ENCODE assay signal across 7 mouse cellular contexts in the genomic region with DNA sequence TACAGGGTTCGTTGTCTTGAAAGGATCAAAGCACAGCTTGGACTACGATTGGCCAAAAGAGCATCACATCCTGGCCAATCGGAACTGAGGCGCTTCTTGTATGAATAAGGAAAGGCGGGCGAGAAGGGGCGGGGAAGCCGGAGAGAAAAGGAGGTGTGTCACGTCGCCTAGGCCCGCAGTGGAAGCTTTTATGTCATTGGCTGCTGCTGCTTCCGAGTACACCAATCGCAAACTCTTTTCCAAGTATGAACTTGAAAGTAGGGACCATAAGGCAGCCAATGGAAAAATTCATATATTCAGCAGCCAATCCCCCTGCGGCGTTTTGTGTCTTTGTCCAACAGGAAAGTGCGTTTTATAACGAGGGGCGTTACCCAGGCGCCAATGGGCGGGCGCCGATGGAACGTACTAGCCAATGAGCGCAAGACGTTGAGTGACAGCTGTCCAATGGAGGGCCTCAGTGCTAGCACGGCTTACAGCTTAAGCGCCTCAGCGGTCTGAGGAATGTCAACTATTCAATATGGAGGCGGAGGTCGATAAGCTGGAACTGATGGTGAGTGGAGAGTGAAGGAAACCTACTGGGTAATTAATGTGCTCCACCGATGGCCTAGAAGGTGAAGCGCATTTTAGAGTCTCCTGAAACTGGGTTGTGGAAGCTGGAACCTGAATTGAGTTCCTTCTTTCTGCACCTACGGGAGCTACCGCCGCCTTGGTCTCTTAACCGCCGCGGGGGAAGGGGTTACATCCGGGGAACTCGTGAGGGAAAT. TPM values are rescaled to one million over a fixed set of nuclear protein-coding genes. Genes with fewer than 3 reads are reported as not detected.
A peak's percentile ranks its signal among the peaks of the same experiment; 100 is the strongest.
DNase-seq lines count a peak whose midpoint lies in the region; ATAC-seq lines count a peak whose summit lies in the region.

A gene (plus strand): TSS at position 480 of the 764 bp plus-strand sequence.

- H3K4me2 ChIP-seq in intestine, embryonic 15.5 days (replicated peaks), result peak within 1 kb of the TSS; percentile 59

- peak within 1 kb of the TSS; percentile 84 for H3K9ac ChIP-seq in intestine, embryonic 15.5 days

- H3K9me3 ChIP-seq in intestine, embryonic 15.5 days, result no peaks in the 10 kb centered on the region
- H3K9me3 ChIP-seq in midbrain, embryonic 10.5 days (replicated peaks), result no peaks in the 10 kb centered on the region

- no peaks in the 10 kb centered on the region for H3K27me3 ChIP-seq in intestine, embryonic 15.5 days (replicated peaks)
- no peaks in the 10 kb centered on the region for H3K27me3 ChIP-seq in midbrain, embryonic 10.5 days (ENCODE audit: low read depth, poor library complexity, severe bottlenecking)

- intact Hi-C loops in gastrocnemius, postnatal 36 days (cut with DNase I), result no loop called here
- intact Hi-C loops in left cerebral cortex, postnatal 25 days (cut with DNase I), result loop anchor here (2.0 kb wide), 1 partner anchor 18 kb away; a partner anchor contains a TSS

- H3K36me3 ChIP-seq in intestine, embryonic 15.5 days, result peaks cover 16% of the 10 kb centered on the region
- H3K36me3 ChIP-seq in midbrain, embryonic 10.5 days, result peaks cover 52% of the 10 kb centered on the region

- peak within 1 kb of the TSS; percentile 95 for H3K4me3 ChIP-seq in intestine, embryonic 15.5 days (replicated peaks)
- H3K4me3 ChIP-seq in midbrain, embryonic 10.5 days, result peak within 1 kb of the TSS; percentile 98

- H3K4me1 ChIP-seq in intestine, embryonic 15.5 days (replicated peaks), result 0 out of 2 replicates have a peak, but pooled peaks cover 6% of the 10 kb centered on the region
- H3K4me1 ChIP-seq in midbrain, embryonic 10.5 days, result peaks cover 40% of the 10 kb centered on the region

- ATAC-seq in intestine, embryonic 15.5 days, result peak; percentile 99

- peak within 1 kb of the TSS; percentile 93 for H3K27ac ChIP-seq in intestine, embryonic 15.5 days
- H3K27ac ChIP-seq in midbrain, embryonic 10.5 days (replicated peaks), result peak within 1 kb of the TSS; percentile 100

- under 1% methylated on average over 40 of the region's 40 CpGs for WGBS in intestine, embryonic 15.5 days
- under 1% methylated on average over 40 of the region's 40 CpGs for WGBS in midbrain, embryonic 10.5 days

- peak; percentile 98 for DNase-seq in adrenal gland, adult 2 months
- DNase-seq in embryo, embryonic 11.5 days (ENCODE audit: low read depth, low spot score), result peak; percentile 99
- peak; percentile 93 for DNase-seq in gastrocnemius, postnatal 36 days
- DNase-seq in left cerebral cortex, postnatal 25 days (ENCODE audit: low spot score in 2 of 2), result peak; percentile 97 to 100
- peak; percentile 98 for DNase-seq in midbrain, embryonic 10.5 days (ENCODE audit: low spot score)
- DNase-seq in right cerebral cortex, postnatal 4 days, result peak; percentile 93

RNA-seq across cellular contexts. Expression of the gene that starts here (rescaled TPM):
- 1 to 10 TPM; 4.6 to 6.7 TPM for total RNA-seq in adrenal gland, adult 2 months (2021)
- polyA plus RNA-seq in adrenal gland, adult 2 months (2012; rRNA removed), result 0.90 and 0.94 TPM in 2 replicates
- total RNA-seq in gastrocnemius, postnatal 36 days (2021), result 1 to 10 TPM; 2.6 to 3.4 TPM
- 41.2 and 46.6 TPM in 2 replicates for polyA plus RNA-seq in intestine, embryonic 15.5 days (2015; fragmentation: Nextera tagmentation; extraction: Ambion mirVana)
- total RNA-seq in left cerebral cortex, postnatal 25 days (2021), result 10 to 100 TPM; 11.2 to 12.3 TPM
- polyA plus RNA-seq in midbrain, embryonic 10.5 days (2016; fragmentation: Nextera tagmentation; extraction: Ambion mirVana), result 103 and 111 TPM in 2 replicates

Comparison
In these comparisons a context has a peak if more than half of its experiments do, and no peak if none do; other contexts are left out.
1. Peak in every context shown above with its lines: DNase-seq, ATAC-seq, H3K4me3 ChIP-seq and H3K27ac ChIP-seq.
2. RNA of the gene that starts here (polyA plus RNA-seq): 103 to 111 TPM in midbrain, embryonic 10.5 days and 41.2 to 46.6 TPM in intestine, embryonic 15.5 days; 0.90 to 0.94 TPM in adrenal gland, adult 2 months; every median in the first group is over 10 times any median in the second.